Mouse (Mus musculus) forebrain, embryonic 12.5 days (tissue): ENCODE results near the gene Ybx2. TPM values are rescaled to one million over a fixed set of nuclear protein-coding genes. Genes with fewer than 3 reads are reported as not detected.

Experiments
- ATAC-seq: fragments of 200-750 bp; cut with Nextera tagmentation; 2 replicates; pipeline ENCODE4 v1.8.0; 2017; ENCODE audit warnings: moderate TSS enrichment; ENCODE audit not compliant: low FRiP score
- H3K27ac ChIP-seq: fragments of 300-500 bp; sonication (generic); 2 replicates; pipeline ENCODE4 v1.5.1; 2016; ENCODE audit warnings: mild to moderate bottlenecking
- H3K27me3 ChIP-seq: fragments of 300-500 bp; sonication (generic); 2 replicates; pipeline ENCODE4 v1.6.1; 2016; ENCODE audit warnings: mild to moderate bottlenecking
- H3K36me3 ChIP-seq: fragments of 300-500 bp; sonication (generic); replicated peaks from 2 replicates; pipeline ENCODE4 v1.6.1; 2016; ENCODE audit warnings: mild to moderate bottlenecking
- H3K4me1 ChIP-seq: fragments of 300-500 bp; sonication (generic); 2 replicates; pipeline ENCODE4 v1.6.1; 2016
- H3K4me2 ChIP-seq: fragments of 300-500 bp; sonication (generic); 2 replicates; pipeline ENCODE4 v1.6.1; 2016; ENCODE audit warnings: mild to moderate bottlenecking, moderate library complexity
- H3K4me3 ChIP-seq: fragments of 300-500 bp; sonication (generic); replicated peaks from 2 replicates; pipeline ENCODE4 v1.5.1; 2016; ENCODE audit warnings: mild to moderate bottlenecking
- H3K9ac ChIP-seq: fragments of 300-500 bp; sonication (generic); 2 replicates; pipeline ENCODE4 v1.6.1; 2016; ENCODE audit warnings: mild to moderate bottlenecking
- H3K9me3 ChIP-seq: fragments of 300-500 bp; sonication (generic); 2 replicates; pipeline ENCODE4 v1.6.1; 2016
- WGBS: fragments of 180-500 bp; shearing (Covaris S2); methylation state at CpG from one replicate; pipeline ENCODE4 v1.1.7; 2016; 5-methylcytosine and 5-hydroxymethylcytosine counted together
- polyA plus RNA-seq: library from polyadenylated mRNA; unstranded; fragments of >200 nt; fragmentation: Nextera tagmentation; extraction: Ambion mirVana; gene quantifications from 2 replicates; pipeline ENCODE4 v1.2.1, GENCODE M21; 2016

Ybx2 gene
- polyA plus RNA-seq, 1 experiment from 2014 or later = 7.4 TPM

DNA sequence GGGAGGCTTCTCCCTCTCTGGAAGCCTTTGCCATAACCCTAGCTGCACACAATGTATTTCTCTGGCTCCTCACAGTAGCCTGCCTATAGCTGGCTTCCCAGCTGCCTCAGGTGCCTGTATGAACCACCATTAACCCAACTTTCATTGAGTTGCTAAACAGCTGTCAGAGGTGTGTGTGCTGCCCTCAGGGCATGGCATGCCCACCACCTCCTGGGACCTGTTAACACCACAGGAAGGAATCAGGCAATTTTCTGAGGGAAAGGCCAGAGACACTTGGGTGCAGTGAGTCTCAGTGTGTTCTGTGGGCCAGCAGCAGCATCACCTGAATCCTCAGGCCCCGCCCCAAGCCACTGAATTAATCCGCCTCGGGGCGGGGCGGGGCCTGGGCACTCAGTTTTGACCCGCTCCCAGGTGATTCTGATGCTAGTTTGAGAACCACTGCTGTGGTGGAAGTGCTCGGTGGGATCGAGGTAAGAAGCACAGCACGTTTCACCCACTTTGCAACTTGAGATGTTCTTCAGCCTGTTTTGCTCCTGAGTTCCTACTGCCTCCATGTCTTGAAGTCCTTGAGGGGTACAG, 2.9 kb downstream of the Ybx2 start:
- H3K9ac ChIP-seq = no peak overlapping the region
- peaks cover 24% of the 10 kb centered on the region for H3K4me1 ChIP-seq
- H3K9me3 ChIP-seq = no peaks in the 10 kb centered on the region
- no peak overlapping the region for H3K4me3 ChIP-seq
- no peak overlapping the region for H3K27ac ChIP-seq
- no peak for ATAC-seq
- no peaks in the 10 kb centered on the region; the same call in 1 of the 2 replicates for H3K36me3 ChIP-seq
- 31% methylated on average over 9 of the region's 9 CpGs for WGBS
- H3K4me2 ChIP-seq = no peak overlapping the region
- H3K27me3 ChIP-seq = peaks cover 41% of the 10 kb centered on the region

- Histone ChIP-seq H3K9ac (no peak overlapping the region), H3K4me1 (peaks cover 24% of the 10 kb centered on the region), H3K27me3 (peaks cover 41% of the 10 kb centered on the region), H3K4me2 (no peak overlapping the region), H3K36me3 (peaks cover 5% of the 10 kb centered on the region), H3K9me3 (no peaks in the 10 kb centered on the region), H3K4me3 (no peak overlapping the region), H3K27ac (no peak overlapping the region)
- WGBS = 72% methylated on average over 5 of the region's 5 CpGs
- ATAC-seq = no peak
Measured at GRCm38 (mm10) chr11:69939181-69939580, 3.6 kb downstream of the Ybx2 start.

DNA sequence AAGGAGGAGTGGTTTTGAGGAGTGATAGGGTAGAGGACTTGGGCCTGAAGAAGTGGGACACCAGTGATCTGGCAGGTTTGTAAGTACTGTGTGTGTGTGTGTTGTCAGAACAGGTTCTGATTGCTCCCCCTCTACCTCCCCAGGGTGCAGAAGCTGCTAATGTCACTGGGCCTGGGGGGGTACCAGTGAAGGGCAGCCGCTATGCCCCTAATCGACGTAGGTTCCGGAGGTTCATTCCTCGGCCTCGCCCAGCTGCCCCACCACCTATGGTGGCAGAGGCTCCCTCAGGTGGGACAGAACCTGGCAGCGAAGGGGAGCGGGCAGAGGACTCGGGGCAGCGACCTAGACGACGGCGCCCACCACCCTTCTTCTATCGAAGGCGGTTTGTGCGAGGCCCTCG, 4.1 kb downstream of the Ybx2 start:
- peaks cover 10% of the 10 kb centered on the region for H3K36me3 ChIP-seq
- peaks cover 39% of the 10 kb centered on the region for H3K27me3 ChIP-seq
- no peak for ATAC-seq
- WGBS = 92% methylated on average over 17 of the region's 17 CpGs
- peaks cover 22% of the 10 kb centered on the region for H3K4me1 ChIP-seq
- H3K9ac ChIP-seq = no peak overlapping the region
- H3K9me3 ChIP-seq = no peaks in the 10 kb centered on the region
- no peak overlapping the region for H3K27ac ChIP-seq
- no peak overlapping the region for H3K4me3 ChIP-seq
- no peak overlapping the region for H3K4me2 ChIP-seq

- 86% methylated on average over 4 of the region's 4 CpGs for WGBS
- Histone ChIP-seq H3K9ac (no peak overlapping the region), H3K36me3 (peaks cover 18% of the 10 kb centered on the region), H3K27me3 (peaks cover 33% of the 10 kb centered on the region), H3K27ac (no peak overlapping the region), H3K4me2 (no peak overlapping the region), H3K4me1 (peaks cover 15% of the 10 kb centered on the region), H3K9me3 (no peaks in the 10 kb centered on the region), H3K4me3 (no peak overlapping the region)
- ATAC-seq = no peak
Measured at GRCm38 (mm10) chr11:69940962-69941361, 5.4 kb downstream of the Ybx2 start.

DNA sequence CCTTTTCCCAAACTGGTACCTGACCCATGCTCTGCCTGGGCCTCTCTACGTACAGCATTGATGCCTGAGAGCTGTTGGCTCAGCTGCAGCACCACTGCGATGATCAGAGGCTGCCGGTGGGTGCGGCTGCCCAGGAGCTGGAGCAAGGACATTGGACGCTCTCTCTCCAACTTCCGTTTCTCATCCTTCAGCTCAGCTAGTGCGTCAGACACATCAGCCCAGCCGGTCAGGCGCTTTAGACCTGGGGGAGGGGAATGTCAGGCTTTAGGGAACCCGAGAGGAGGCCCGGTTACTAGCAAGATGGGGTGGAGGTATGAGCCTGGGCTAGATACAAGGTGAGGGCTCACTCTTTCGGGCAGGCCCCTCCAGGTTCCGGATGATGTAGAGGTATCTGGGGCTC, 9.6 kb downstream of the Ybx2 start:
- no peak overlapping the region for H3K4me3 ChIP-seq
- no peak overlapping the region for H3K27ac ChIP-seq
- WGBS = 85% methylated on average over 13 of the region's 13 CpGs
- no peak overlapping the region for H3K9ac ChIP-seq
- ATAC-seq = no peak
- 0 out of 2 replicates have a peak, but pooled peaks cover 3% of the 10 kb centered on the region for H3K27me3 ChIP-seq
- H3K36me3 ChIP-seq = peaks cover 18% of the 10 kb centered on the region
- H3K9me3 ChIP-seq = no peaks in the 10 kb centered on the region
- peaks cover 25% of the 10 kb centered on the region for H3K4me1 ChIP-seq
- no peak overlapping the region for H3K4me2 ChIP-seq

DNA sequence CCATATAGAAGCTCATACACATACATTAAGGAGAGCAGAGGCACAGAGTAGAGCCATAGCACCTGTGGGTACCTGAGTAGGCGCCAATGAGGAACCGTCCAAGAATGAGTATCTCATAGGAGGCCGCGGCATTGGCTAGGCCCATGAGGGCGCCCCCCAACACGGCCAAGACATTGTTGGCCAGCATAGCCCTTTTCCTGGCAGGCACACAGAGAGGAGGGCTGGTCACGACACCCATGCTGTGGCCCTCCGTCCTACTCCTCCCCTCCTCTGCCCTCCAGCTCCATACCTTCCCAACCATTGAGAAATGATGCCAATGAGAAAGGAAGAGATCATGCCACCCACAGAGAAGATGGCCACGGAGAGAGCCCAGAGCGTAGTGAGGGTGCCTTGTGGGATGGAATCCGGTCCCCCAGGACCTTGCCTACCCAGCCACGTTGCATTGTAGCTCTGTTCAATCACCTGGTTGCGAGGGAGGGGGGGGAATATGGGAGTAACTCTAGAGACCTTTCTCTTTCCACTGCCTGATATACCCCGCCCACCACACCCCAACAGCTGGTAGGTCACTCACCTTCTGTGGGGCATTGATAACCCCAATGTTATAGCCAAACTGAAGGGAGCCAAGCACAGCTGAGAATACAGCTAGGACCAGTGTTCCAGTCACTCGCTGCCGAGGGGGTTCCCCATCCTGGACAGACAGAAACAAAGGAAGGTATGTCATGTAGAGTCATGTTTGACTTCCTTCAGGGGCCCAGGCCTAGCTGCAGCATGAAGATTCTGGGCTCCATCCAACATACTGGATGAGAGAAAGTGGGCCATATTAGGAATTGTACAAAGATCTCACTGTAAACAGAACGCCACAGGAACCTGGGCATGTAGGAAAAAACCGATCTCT, 10.6 kb downstream of the Ybx2 start:
- Histone ChIP-seq H3K27me3 (peaks cover 9% of the 10 kb centered on the region; the same call in 1 of the 2 replicates), H3K27ac (no peak overlapping the region), H3K9ac (no peak overlapping the region), H3K4me1 (peaks cover 25% of the 10 kb centered on the region), H3K4me2 (peak overlapping the region; percentile 68; the same call in 1 of the 2 replicates), H3K4me3 (peak overlapping the region; percentile 45; the same call in 1 of the 2 replicates), H3K9me3 (no peaks in the 10 kb centered on the region), H3K36me3 (peaks cover 18% of the 10 kb centered on the region)
- 92% methylated on average over 18 of the region's 18 CpGs for WGBS
- no peak for ATAC-seq

- H3K4me3 ChIP-seq = peak overlapping the region; percentile 45
- 3% methylated on average over 29 of the region's 29 CpGs for WGBS
- H3K27ac ChIP-seq = peak overlapping the region; percentile 71
- peak overlapping the region; percentile 68 for H3K4me2 ChIP-seq
- H3K36me3 ChIP-seq = peaks cover 18% of the 10 kb centered on the region
- H3K9me3 ChIP-seq = no peaks in the 10 kb centered on the region
- H3K4me1 ChIP-seq = peaks cover 25% of the 10 kb centered on the region
- H3K9ac ChIP-seq = peak overlapping the region; percentile 56
- H3K27me3 ChIP-seq = peaks cover 13% of the 10 kb centered on the region
- peak; percentile 39 for ATAC-seq
Measured at GRCm38 (mm10) chr11:69947337-69948065, 11.9 kb downstream of the Ybx2 start.

GRCm38 (mm10) chr11:69948066-69948762, 12.6 kb downstream of the Ybx2 start, which contains the start of gene Slc2a4:
Slc2a4 (minus strand) TSS chr11:69948188.
- peaks cover 25% of the 10 kb centered on the region for H3K4me1 ChIP-seq
- H3K27me3 ChIP-seq = peaks cover 13% of the 10 kb centered on the region
- no peaks in the 10 kb centered on the region for H3K9me3 ChIP-seq
- H3K4me3 ChIP-seq = peak within 1 kb of the TSS; percentile 45
- peak within 1 kb of the TSS; percentile 68 for H3K4me2 ChIP-seq
- ATAC-seq = peak; percentile 96
- H3K27ac ChIP-seq = peak within 1 kb of the TSS; percentile 92
- peak within 1 kb of the TSS; percentile 57 for H3K9ac ChIP-seq
- H3K36me3 ChIP-seq = peaks cover 18% of the 10 kb centered on the region
- 1% methylated on average over 34 of the region's 34 CpGs for whole genome bisulfite sequencing

DNA sequence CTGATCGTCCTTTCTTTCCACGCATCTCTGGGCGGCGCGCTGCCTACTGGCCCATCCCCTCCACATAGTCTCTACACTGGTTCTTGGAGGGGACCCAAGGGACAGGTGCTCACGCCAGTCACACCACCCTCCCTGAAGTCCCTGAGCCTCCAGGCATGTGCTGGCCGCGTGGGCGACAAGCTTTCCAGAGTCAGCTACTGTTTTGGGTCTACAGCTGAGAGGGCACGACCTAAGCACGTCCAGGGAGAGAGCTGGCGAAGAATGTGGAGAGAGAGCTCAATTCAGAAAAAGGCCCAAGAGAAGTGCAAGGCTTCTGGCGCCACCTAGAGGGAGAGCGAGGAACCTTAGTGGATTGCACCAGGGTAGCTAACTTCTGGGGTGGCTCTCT, 13.2 kb downstream of the Ybx2 start:
- WGBS = 0% methylated on average over 14 of the region's 14 CpGs
- H3K36me3 ChIP-seq = peaks cover 17% of the 10 kb centered on the region
- peak overlapping the region; percentile 68 for H3K4me2 ChIP-seq
- peak overlapping the region; percentile 45 for H3K4me3 ChIP-seq
- peaks cover 13% of the 10 kb centered on the region for H3K27me3 ChIP-seq
- H3K4me1 ChIP-seq = peaks cover 25% of the 10 kb centered on the region
- H3K9me3 ChIP-seq = no peaks in the 10 kb centered on the region
- peak overlapping the region; percentile 92 for H3K27ac ChIP-seq
- peak overlapping the region; percentile 57 for H3K9ac ChIP-seq
- peak; percentile 58 for ATAC-seq

DNA sequence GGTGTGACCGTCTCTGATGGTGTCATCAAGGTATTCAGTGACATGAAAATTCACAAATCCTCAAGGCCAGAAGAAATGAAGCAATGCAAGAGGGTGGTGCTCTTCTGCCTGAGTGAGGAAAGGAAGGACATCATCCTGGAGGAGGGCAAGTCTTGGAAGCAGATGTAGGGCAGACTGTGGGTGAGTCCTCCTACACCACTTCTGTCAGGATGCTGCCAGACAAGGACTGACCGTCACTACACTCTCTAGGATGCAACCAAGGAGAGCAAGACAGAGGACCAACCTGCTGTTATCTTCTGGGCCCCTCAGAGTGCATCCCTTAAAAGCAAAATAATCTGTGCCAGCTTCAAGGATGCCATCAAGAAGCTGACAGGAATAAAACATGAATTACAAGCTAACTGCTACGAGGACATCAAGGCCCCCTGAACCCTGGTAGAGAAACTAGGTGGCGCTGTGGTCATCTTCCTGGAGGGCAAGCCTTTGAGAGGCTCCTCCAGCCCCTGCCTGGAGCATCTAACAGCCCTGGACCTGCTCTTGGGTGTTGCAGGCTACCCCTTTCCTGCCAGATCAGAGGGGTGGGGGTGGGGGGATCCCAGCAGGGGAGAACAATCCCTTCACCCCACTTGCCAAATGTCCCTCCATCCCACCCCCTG, 15.3 kb downstream of the Ybx2 start:
- WGBS = 46% methylated on average over 4 of the region's 4 CpGs
- H3K27ac ChIP-seq = no peak overlapping the region
- H3K27me3 ChIP-seq = peaks cover 13% of the 10 kb centered on the region
- peaks cover 25% of the 10 kb centered on the region for H3K4me1 ChIP-seq
- H3K9ac ChIP-seq = peak overlapping the region; percentile 17; the same call in 1 of the 2 replicates
- no peak for ATAC-seq
- no peaks in the 10 kb centered on the region for H3K9me3 ChIP-seq
- no peak overlapping the region for H3K4me2 ChIP-seq
- no peaks in the 10 kb centered on the region for H3K36me3 ChIP-seq
- H3K4me3 ChIP-seq = no peak overlapping the region

DNA sequence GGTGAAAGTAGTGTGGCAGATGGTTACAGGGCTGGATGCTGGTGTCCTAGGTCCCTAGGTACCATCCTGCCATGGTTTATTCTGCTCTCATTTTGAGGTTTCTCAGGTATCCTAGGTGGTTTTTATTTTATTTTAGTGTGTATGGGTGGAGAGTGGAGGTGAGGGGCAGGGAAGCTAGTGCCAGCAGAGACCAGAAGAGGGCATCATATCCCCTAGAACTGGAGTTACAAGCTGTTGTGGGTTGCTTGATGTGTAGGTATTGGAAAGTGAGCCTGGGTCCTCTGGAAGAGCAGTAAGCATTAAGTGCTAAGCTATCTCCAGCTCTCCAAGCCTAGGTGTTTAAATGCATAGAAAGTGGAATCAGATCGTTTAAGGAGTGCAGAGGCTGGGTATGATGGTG, 16.7 kb downstream of the Ybx2 start:
- no peak overlapping the region for H3K4me2 ChIP-seq
- no peak overlapping the region for H3K9ac ChIP-seq
- no peak overlapping the region for H3K27ac ChIP-seq
- H3K9me3 ChIP-seq = no peaks in the 10 kb centered on the region
- no peak for ATAC-seq
- H3K27me3 ChIP-seq = peaks cover 13% of the 10 kb centered on the region
- 53% methylated on average over 1 of the region's 1 CpGs for WGBS
- H3K4me3 ChIP-seq = no peak overlapping the region
- no peaks in the 10 kb centered on the region for H3K36me3 ChIP-seq
- H3K4me1 ChIP-seq = peaks cover 14% of the 10 kb centered on the region
